Mouse (Mus musculus) heart, embryonic 13.5 days (tissue): ENCODE results near the gene Dock4. TPM values are rescaled to one million over a fixed set of nuclear protein-coding genes. Genes with fewer than 3 reads are reported as not detected.

Experiments
- ATAC-seq: fragments of 200-750 bp; cut with Nextera tagmentation; 2 replicates; pipeline ENCODE4 v1.8.0; 2017; ENCODE audit warnings: moderate TSS enrichment; ENCODE audit not compliant: insufficient number of reproducible peaks, low FRiP score, low TSS enrichment; ENCODE audit errors: extremely low read depth
- H3K27ac ChIP-seq: fragments of 300-500 bp; sonication (generic); replicated peaks from 2 replicates; pipeline ENCODE4 v1.5.1; 2015; ENCODE audit warnings: moderate library complexity, mild to moderate bottlenecking, inconsistent platforms
- H3K27me3 ChIP-seq: fragments of 300-500 bp; sonication (generic); replicated peaks from 2 replicates; pipeline ENCODE4 v1.6.1; 2015; ENCODE audit warnings: mild to moderate bottlenecking, inconsistent platforms
- H3K36me3 ChIP-seq: fragments of 300-500 bp; sonication (generic); 2 replicates; pipeline ENCODE4 v1.6.1; 2015; ENCODE audit warnings: mild to moderate bottlenecking, inconsistent platforms
- H3K4me1 ChIP-seq: fragments of 300-500 bp; sonication (generic); 2 replicates; pipeline ENCODE4 v1.6.1; 2015; ENCODE audit warnings: inconsistent platforms
- H3K4me2 ChIP-seq: fragments of 300-500 bp; sonication (generic); 2 replicates; pipeline ENCODE4 v1.6.1; 2015; ENCODE audit warnings: inconsistent platforms, mild to moderate bottlenecking, moderate library complexity
- H3K4me3 ChIP-seq: fragments of 300-500 bp; sonication (generic); 2 replicates; pipeline ENCODE4 v1.5.1; 2015; ENCODE audit warnings: moderate library complexity, mild to moderate bottlenecking, inconsistent platforms
- H3K9ac ChIP-seq: fragments of 300-500 bp; sonication (generic); 2 replicates; pipeline ENCODE4 v1.6.1; 2015; ENCODE audit warnings: inconsistent platforms, mild to moderate bottlenecking, moderate library complexity
- H3K9me3 ChIP-seq: fragments of 300-500 bp; sonication (generic); 2 replicates; pipeline ENCODE4 v1.6.1; 2016; ENCODE audit warnings: inconsistent platforms
- whole genome bisulfite sequencing: fragments of 180-500 bp; shearing (Covaris S2); methylation state at CpG from one replicate; pipeline ENCODE4 v1.1.7; 2015; ENCODE audit warnings: mixed read lengths; 5-methylcytosine and 5-hydroxymethylcytosine counted together
- polyA plus RNA-seq: library from polyadenylated mRNA; unstranded; fragments of >200 nt; fragmentation: Nextera tagmentation; extraction: Ambion mirVana; gene quantifications from 2 replicates; pipeline ENCODE4 v1.2.1, GENCODE M21; 2015

Gene Dock4
- polyA plus RNA-seq, 1 experiment from 2014 or later: 6.9 TPM

- no peak for ATAC-seq
- no peaks in the 10 kb centered on the region for H3K27me3 ChIP-seq
- H3K9ac ChIP-seq: no peak overlapping the region
- 73% methylated on average over 4 of the region's 4 CpGs for WGBS
- H3K4me1 ChIP-seq: 0 out of 2 replicates have a peak, but pooled peaks cover 5% of the 10 kb centered on the region
- no peak overlapping the region for H3K4me3 ChIP-seq
- no peak overlapping the region for H3K4me2 ChIP-seq
- no peak overlapping the region for H3K27ac ChIP-seq
- H3K9me3 ChIP-seq: no peaks in the 10 kb centered on the region
- no peaks in the 10 kb centered on the region for H3K36me3 ChIP-seq
Observed at GRCm38 (mm10) chr12:40605565-40605964, 159.8 kb downstream of the Dock4 start.

- no peaks in the 10 kb centered on the region for H3K4me1 ChIP-seq
- no peak overlapping the region for H3K4me2 ChIP-seq
- no peaks in the 10 kb centered on the region for H3K9me3 ChIP-seq
- no peak overlapping the region for H3K4me3 ChIP-seq
- H3K9ac ChIP-seq: no peak overlapping the region
- H3K27ac ChIP-seq: no peak overlapping the region
- ATAC-seq: no peak
- H3K36me3 ChIP-seq: no peaks in the 10 kb centered on the region
- H3K27me3 ChIP-seq: no peaks in the 10 kb centered on the region
Observed at GRCm38 (mm10) chr12:40622926-40623325, 177.2 kb downstream of the Dock4 start.

- Histone ChIP-seq H3K27ac (no peak overlapping the region), H3K36me3 (no peaks in the 10 kb centered on the region), H3K9ac (no peak overlapping the region), H3K9me3 (no peaks in the 10 kb centered on the region), H3K27me3 (no peaks in the 10 kb centered on the region), H3K4me1 (no peaks in the 10 kb centered on the region), H3K4me2 (no peak overlapping the region), H3K4me3 (no peak overlapping the region)
- no peak for ATAC-seq
- WGBS: 88% methylated on average over 1 of the region's 1 CpGs
Observed at GRCm38 (mm10) chr12:40626521-40626920, 180.8 kb downstream of the Dock4 start.

GRCm38 (mm10) chr12:40633242-40633641 is 187.5 kb downstream of the Dock4 start:
- Histone ChIP-seq H3K9me3 (no peaks in the 10 kb centered on the region), H3K27ac (no peak overlapping the region), H3K36me3 (no peaks in the 10 kb centered on the region), H3K4me1 (no peaks in the 10 kb centered on the region), H3K4me2 (no peak overlapping the region), H3K9ac (no peak overlapping the region), H3K27me3 (no peaks in the 10 kb centered on the region), H3K4me3 (no peak overlapping the region)
- 75% methylated on average over 2 of the region's 2 CpGs for WGBS
- ATAC-seq: no peak

- no peak for ATAC-seq
- Histone ChIP-seq H3K4me3 (no peak overlapping the region), H3K9ac (no peak overlapping the region), H3K27me3 (no peaks in the 10 kb centered on the region), H3K27ac (no peak overlapping the region), H3K9me3 (no peaks in the 10 kb centered on the region), H3K4me1 (no peaks in the 10 kb centered on the region), H3K4me2 (no peak overlapping the region), H3K36me3 (no peaks in the 10 kb centered on the region)
- WGBS: 71% methylated on average over 7 of the region's 7 CpGs
Observed at GRCm38 (mm10) chr12:40634169-40634568, 188.4 kb downstream of the Dock4 start.

GRCm38 (mm10) chr12:40635991-40636390 is 190.2 kb downstream of the Dock4 start:
- Histone ChIP-seq H3K27me3 (no peaks in the 10 kb centered on the region), H3K9ac (no peak overlapping the region), H3K4me3 (no peak overlapping the region), H3K36me3 (no peaks in the 10 kb centered on the region), H3K4me1 (no peaks in the 10 kb centered on the region), H3K27ac (no peak overlapping the region), H3K4me2 (no peak overlapping the region), H3K9me3 (no peaks in the 10 kb centered on the region)
- WGBS: 92% methylated on average over 6 of the region's 6 CpGs
- no peak for ATAC-seq

GRCm38 (mm10) chr12:40637427-40637826 is 191.7 kb downstream of the Dock4 start:
- Histone ChIP-seq H3K9ac (no peak overlapping the region), H3K9me3 (no peaks in the 10 kb centered on the region), H3K4me2 (no peak overlapping the region), H3K36me3 (no peaks in the 10 kb centered on the region), H3K27me3 (no peaks in the 10 kb centered on the region), H3K27ac (no peak overlapping the region), H3K4me1 (no peaks in the 10 kb centered on the region), H3K4me3 (no peak overlapping the region)
- no peak for ATAC-seq
- WGBS: 64% methylated on average over 2 of the region's 2 CpGs

- ATAC-seq: no peak
- Histone ChIP-seq H3K36me3 (no peaks in the 10 kb centered on the region), H3K27ac (no peak overlapping the region), H3K9me3 (no peaks in the 10 kb centered on the region), H3K27me3 (no peaks in the 10 kb centered on the region), H3K4me1 (no peaks in the 10 kb centered on the region), H3K4me2 (no peak overlapping the region), H3K4me3 (no peak overlapping the region), H3K9ac (no peak overlapping the region)
- 82% methylated on average over 6 of the region's 6 CpGs for WGBS
Observed at GRCm38 (mm10) chr12:40645869-40646268, 200.1 kb downstream of the Dock4 start.

GRCm38 (mm10) chr12:40654312-40654711 is 208.6 kb downstream of the Dock4 start:
- ATAC-seq: no peak
- H3K27me3 ChIP-seq: no peaks in the 10 kb centered on the region
- 67% methylated on average over 2 of the region's 2 CpGs for WGBS

GRCm38 (mm10) chr12:40655861-40656260 is 210.1 kb downstream of the Dock4 start:
- WGBS: 76% methylated on average over 2 of the region's 2 CpGs
- H3K4me2 ChIP-seq: no peak overlapping the region
- H3K27ac ChIP-seq: no peak overlapping the region
- H3K36me3 ChIP-seq: no peaks in the 10 kb centered on the region
- no peak overlapping the region for H3K9ac ChIP-seq
- no peaks in the 10 kb centered on the region for H3K27me3 ChIP-seq
- H3K4me1 ChIP-seq: peaks cover 12% of the 10 kb centered on the region
- no peaks in the 10 kb centered on the region for H3K9me3 ChIP-seq
- ATAC-seq: no peak
- H3K4me3 ChIP-seq: no peak overlapping the region

More at GRCm38 (mm10) chr12:40654312-40654711, 208.6 kb downstream of the Dock4 start:
- Histone ChIP-seq H3K9me3 (no peaks in the 10 kb centered on the region), H3K4me2 (no peak overlapping the region), H3K27ac (0 out of 2 replicates have a peak overlapping the region, but pooled peaks have one; percentile 12), H3K4me3 (no peak overlapping the region), H3K9ac (no peak overlapping the region), H3K4me1 (peaks cover 12% of the 10 kb centered on the region), H3K36me3 (no peaks in the 10 kb centered on the region)

GRCm38 (mm10) chr12:40656438-40656837 is 210.7 kb downstream of the Dock4 start:
- WGBS: 50% methylated on average over 5 of the region's 5 CpGs

GRCm38 (mm10) chr12:40657229-40657885 is 211.6 kb downstream of the Dock4 start:
- no peaks in the 10 kb centered on the region for H3K36me3 ChIP-seq
- H3K9me3 ChIP-seq: no peaks in the 10 kb centered on the region
- no peak overlapping the region for H3K9ac ChIP-seq
- no peak for ATAC-seq
- H3K4me2 ChIP-seq: no peak overlapping the region
- H3K27ac ChIP-seq: no peak overlapping the region
- H3K4me1 ChIP-seq: peaks cover 12% of the 10 kb centered on the region
- no peaks in the 10 kb centered on the region for H3K27me3 ChIP-seq
- H3K4me3 ChIP-seq: no peak overlapping the region
- WGBS: 72% methylated on average over 4 of the region's 4 CpGs

More at GRCm38 (mm10) chr12:40656438-40656837, 210.7 kb downstream of the Dock4 start:
- Histone ChIP-seq H3K4me2 (no peak overlapping the region), H3K4me3 (no peak overlapping the region), H3K36me3 (no peaks in the 10 kb centered on the region), H3K27me3 (no peaks in the 10 kb centered on the region), H3K27ac (no peak overlapping the region), H3K9ac (no peak overlapping the region), H3K4me1 (peaks cover 12% of the 10 kb centered on the region), H3K9me3 (no peaks in the 10 kb centered on the region)
- no peak for ATAC-seq
